Mouse (Mus musculus) frontal cortex, adult 2 months (tissue): Measurements from ENCODE around the gene Lpp. TPM values are rescaled to one million over a fixed set of nuclear protein-coding genes. Genes with fewer than 3 reads are reported as not detected.

Experiments used
- DNase-seq, 2 experiments: peaks; one replicate each; pipeline ENCODE4 v3.0.0; 2022; ENCODE audit warnings: low spot score in 1 of 2; ENCODE audit errors: extremely low spot score in 1 of 2
- polyA plus RNA-seq: library from polyadenylated mRNA; depleted of rRNA; stranded (reverse); fragments of >200 nt; gene quantifications from 2 replicates; pipeline ENCODE4 v1.2.3, GENCODE M21; 2012

Gene Lpp
- polyA plus RNA-seq, 1 experiment, result 3.0 TPM

GRCm38 (mm10) chr16:24777053-24777452 lies 383.7 kb downstream of the Lpp start:
- no peak for DNase-seq

GRCm38 (mm10) chr16:24778432-24779274 lies 385.3 kb downstream of the Lpp start:
- DNase-seq, result peak in 1 of 2 experiments; percentile 10

- DNase-seq, result no peak
These were observed 387.2 kb downstream of the Lpp start for GRCm38 (mm10) chr16:24780545-24780944.

GRCm38 (mm10) chr16:24781922-24782321 lies 388.6 kb downstream of the Lpp start:
- no peak for DNase-seq

DNA sequence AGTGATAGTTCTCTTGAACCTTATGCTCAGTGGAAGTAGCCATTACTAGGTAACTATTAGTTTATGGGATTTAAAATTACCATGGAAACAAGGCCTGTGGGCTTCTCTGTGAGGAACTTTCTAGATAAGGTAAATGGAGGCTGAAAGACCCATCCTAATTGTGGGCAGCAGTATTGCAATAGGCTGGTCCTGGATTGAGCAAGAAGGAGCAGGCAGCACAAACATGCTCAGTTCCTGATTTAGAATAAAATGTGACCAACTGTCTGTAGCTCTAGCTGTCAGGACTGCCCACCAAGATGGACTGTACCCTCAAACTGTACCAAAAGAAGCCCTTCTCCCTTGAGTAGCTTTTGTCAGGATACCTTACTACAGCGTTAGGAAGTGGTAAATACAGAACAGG lies 392.3 kb downstream of the Lpp start:
- DNase-seq, result no peak

GRCm38 (mm10) chr16:24788973-24789372 lies 395.7 kb downstream of the Lpp start:
- no peak for DNase-seq

DNA sequence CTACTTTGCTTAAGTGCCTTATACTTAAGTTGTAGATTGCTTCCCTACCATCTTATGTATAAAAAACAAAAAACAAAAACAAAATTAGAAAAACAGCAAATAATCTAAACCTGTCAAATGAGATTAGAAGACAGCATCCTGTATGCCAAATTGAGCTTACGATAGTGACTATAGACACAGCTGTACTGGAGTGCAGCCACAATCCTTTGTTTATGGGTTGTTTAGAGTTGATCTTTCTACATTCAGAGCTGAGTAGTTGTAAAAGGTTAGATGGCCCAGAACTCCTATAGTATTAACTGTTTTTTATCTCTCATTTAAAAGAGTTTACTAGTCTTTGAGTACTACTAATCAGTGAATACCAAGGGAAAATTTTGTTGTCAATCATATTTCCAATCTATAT lies 398.1 kb downstream of the Lpp start:
- no peak for DNase-seq

DNA sequence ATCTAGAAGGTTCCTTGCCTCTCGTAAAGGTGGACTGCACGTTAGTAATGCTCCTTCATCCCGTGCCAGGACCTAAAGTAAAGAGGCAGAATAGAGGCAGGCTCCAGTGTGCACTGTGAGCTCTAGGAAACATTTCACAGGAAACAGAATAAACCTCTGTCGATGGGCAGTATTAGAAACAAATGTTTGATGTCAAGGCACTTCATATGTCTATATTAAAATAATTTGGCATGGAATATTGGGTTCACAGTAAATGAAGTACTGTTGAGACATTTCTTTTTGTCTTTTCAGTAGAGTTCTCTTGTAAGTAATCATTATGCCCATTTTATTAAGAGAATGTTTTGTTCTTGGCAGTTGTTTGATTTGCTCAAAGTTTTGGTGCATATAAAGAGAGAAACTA lies 398.7 kb downstream of the Lpp start:
- no peak for DNase-seq

GRCm38 (mm10) chr16:24792836-24793235 lies 399.5 kb downstream of the Lpp start:
- DNase-seq, result no peak

- no peak for DNase-seq
These were observed 401.4 kb downstream of the Lpp start for GRCm38 (mm10) chr16:24794665-24795064.

GRCm38 (mm10) chr16:24801355-24801754 lies 408.0 kb downstream of the Lpp start:
- no peak for DNase-seq

DNA sequence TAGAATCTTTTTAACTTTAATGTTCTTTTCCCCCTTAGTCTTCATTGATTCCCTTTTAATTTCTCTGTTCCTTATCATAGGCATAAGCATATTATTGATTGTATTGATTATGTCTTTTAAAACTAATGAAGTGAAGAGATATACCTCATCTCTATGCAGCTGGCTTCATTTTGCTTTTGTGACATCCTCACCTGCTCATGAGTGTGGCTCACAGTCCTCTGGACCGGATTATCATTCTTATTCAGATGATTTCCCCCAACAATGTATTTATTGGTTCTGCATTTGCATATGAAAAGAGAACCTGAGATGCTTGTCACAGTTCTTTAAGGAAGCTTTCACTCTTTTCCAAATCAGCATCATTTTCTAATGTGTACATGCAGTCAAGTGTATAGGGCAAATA lies 408.5 kb downstream of the Lpp start:
- no peak for DNase-seq

DNA sequence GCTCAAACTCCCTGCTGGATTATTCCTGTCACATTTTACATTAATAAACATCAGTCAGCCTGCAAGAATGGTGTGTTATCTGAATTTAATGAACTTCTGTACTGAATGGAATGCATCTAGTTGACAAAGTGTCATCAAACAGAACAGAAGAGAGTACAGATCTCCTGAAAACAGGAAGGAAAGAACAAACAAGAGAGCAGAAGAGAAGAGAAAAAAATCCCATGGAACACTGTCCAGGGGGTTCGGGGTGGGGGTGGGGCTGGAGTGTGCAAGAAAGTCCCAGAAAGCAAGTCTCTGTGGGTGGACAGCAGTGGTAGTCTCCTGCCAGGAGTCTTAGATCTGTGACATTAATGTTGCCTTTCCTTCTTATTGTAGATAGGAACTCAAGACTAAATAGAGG lies 412.8 kb downstream of the Lpp start:
- no peak for DNase-seq

DNA sequence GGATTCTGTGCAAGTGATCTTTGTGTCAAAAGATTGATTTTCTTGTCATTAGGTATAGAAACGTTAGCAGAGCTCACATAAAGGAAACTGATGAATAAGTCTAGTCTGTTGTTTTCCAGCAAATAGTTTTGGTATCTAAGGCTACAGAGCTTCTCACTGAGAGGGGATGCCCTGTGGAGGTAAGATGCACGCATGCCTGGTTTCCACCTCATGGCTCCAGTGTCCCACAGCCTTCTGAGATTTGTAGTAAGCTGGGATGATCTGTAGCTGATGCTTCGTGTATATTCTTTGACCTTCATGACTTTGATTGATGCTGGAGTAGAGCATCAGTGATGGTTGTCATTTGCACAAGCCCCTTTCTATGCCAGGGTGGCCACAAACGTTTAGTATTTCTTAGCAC lies 414.3 kb downstream of the Lpp start:
- no peak for DNase-seq

- peak; percentile 18 to 42 for DNase-seq
These were observed 416.5 kb downstream of the Lpp start for GRCm38 (mm10) chr16:24809811-24810210.

DNA sequence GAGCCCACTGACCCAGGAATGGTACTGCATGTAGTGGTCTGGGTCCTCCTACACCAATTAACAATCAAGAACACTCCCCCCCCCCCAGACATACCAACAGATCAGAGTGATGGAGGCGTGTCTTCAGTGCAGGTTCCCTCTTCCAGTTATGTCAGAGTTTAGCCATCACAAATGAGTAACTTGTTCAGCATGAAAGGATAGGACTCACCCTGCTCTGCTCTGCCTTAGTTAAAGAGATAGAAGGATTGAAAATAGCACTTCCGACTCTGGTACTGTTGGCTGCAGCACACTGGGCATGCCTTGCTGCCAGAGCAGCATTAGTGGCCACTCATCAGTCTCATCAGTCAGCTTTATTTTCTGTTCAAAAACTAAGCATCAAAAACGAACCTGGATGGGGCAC lies 423.3 kb downstream of the Lpp start:
- no peak for DNase-seq

GRCm38 (mm10) chr16:24817381-24817780 lies 424.1 kb downstream of the Lpp start:
- DNase-seq, result no peak

- DNase-seq, result no peak
These were observed 425.8 kb downstream of the Lpp start for GRCm38 (mm10) chr16:24819127-24819526.

DNA sequence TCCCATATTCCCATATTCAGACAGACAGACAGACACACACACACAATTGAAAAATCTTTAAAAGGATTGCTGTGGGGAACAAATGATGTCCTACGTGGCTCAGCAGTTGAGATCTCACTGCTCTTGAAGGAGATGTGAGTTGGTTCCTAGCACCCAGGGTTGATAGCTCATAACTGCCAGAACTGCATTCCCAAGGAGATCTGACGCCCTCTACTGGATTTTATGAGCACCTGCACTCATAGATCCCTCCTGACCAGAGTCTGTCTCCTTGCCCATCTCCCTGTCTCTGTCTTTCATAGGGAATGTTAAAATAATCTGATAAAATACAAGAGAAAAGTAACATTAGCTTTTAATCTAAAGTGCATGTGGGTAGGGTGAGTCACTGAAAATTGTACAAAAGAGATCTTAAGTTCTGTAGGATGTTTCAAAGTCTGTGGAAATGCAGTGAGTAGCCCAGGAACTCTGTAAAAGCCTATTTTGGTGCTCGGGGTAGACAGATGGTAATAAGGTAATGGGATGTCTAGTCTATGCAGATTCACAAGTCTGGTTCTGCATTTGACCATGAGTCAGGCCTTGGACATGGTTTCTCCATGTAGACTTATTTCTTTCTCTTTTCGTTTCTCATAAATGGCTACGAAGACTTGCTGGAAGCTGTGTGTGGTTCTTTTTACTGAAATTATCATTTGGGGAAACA lies 429.0 kb downstream of the Lpp start:
- DNase-seq, result peak in 1 of 2 experiments; percentile 41

GRCm38 (mm10) chr16:24822918-24823317 lies 429.6 kb downstream of the Lpp start:
- DNase-seq, result no peak

- no peak for DNase-seq
These were observed 433.1 kb downstream of the Lpp start for GRCm38 (mm10) chr16:24826390-24826789.

- DNase-seq, result peak in 1 of 2 experiments; percentile 6
These were observed 435.0 kb downstream of the Lpp start for GRCm38 (mm10) chr16:24828207-24828803.
